Mouse (Mus musculus) embryonic fibroblast, embryonic 13.5 days (primary cell): ENCODE results near the gene Gm27029.

Experiments used
- CTCF ChIP-seq: IDR thresholded peaks from 2 replicates; pipeline ENCODE4 v1.5.1; 2011; ENCODE audit warnings: mild to moderate bottlenecking, control low read depth, low read length, moderate library complexity, borderline replicate concordance; ENCODE audit not compliant: insufficient read depth
- POLR2A ChIP-seq: IDR thresholded peaks from 2 replicates; pipeline ENCODE4 v1.6.1; 2011; ENCODE audit warnings: low read depth, mild to moderate bottlenecking, control low read depth, low read length, moderate library complexity

DNA sequence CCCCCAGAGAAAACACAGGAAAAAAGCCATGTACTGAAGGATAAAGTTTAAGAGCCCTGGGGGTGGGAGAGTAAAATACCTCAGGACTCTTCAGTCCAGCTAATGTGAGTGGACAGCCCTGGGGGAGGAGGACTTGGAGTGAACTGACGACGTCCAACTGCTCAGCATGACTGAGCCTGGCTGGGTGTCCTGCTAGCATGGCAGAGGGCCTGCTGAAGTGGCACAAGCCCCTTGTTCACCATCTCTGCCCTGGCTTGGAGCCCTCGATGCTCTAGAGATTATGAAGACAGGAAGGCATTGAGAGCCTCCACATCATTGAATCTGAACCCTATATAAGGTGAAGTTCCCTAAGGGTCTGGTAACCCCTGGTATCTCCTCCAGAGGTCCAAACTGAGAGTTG lies 47.3 kb upstream of the Gm27029 start:
- TF ChIP-seq POLR2A, result no peak
- TF ChIP-seq CTCF, result no peak
